Mouse (Mus musculus) heart, postnatal 36 days (tissue): ENCODE data around the gene Cdh8. TPM values are rescaled to one million over a fixed set of nuclear protein-coding genes. Genes with fewer than 3 reads are reported as not detected.

Source experiments
- DNase-seq, 2 experiments: peaks; one replicate each; pipeline ENCODE4 v3.0.0; 2021 to 2022
- intact Hi-C: fragments of 180-260 bp; cut with DNase I; formaldehyde crosslinking; loops from one replicate; pipeline ENCODE4 v1.15.1; 2025
- total RNA-seq, 2 experiments: library from RNA; stranded (reverse); gene quantifications; 2 replicates each; pipeline ENCODE4 v1.2.3; 2021

Gene Cdh8
- under 1 TPM; 0.24 to 0.50 TPM for total RNA-seq

DNA sequence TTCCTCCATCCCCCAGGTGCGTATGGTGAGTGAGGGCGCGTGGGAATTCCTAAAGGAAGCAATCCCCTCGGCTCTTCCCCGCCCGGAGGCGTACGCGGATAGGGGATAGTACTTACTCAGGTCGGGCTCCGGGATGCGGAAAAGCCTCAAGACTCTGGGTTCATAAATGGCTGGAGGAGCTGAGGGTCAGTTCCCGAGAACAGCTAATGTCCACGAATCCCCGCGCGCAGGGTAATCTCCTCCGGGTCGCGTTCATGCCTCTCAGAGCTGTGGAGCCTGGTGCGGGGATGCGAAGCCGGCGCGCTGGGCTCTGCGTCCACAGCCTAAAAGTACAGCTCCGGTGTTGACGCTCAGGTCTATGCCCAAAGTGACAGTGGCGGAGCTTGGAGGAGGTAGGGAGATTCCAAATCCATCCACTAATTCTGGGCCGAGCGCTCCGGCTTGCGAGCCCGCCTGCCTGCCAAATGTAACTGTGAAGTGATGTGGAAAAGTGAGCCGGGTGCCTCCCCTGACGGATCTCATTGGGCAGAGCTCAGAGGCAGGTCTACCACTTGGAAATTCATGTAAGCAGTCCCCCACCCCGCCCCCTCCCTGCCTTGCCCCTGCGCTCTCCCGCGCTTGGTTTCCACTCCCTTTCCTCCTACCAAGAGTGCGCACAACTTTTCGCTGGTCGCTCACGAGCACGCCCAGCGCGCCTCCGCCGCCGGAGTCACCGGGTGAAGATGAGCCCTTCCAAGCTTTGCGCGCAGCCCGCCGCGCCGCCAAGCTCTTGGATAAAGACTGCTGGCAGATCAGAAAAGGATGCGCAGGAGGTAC is at the start of gene Cdh8:
Gene Cdh8 (minus strand): TSS at position 506 of the 816 bp plus-strand sequence.
- peak; percentile 2 to 6 for DNase-seq
- intact Hi-C loops = no loop called here

- intact Hi-C loops = loop anchor here (10.0 kb wide), 1 partner anchor 118 kb away; no protein-coding TSS in a partner anchor
- peak; percentile 6 to 22 for DNase-seq
These were observed 30.2 kb upstream of the Cdh8 start for GRCm38 (mm10) chr8:99446506-99446905.

GRCm38 (mm10) chr8:99425901-99426300 is 9.6 kb upstream of the Cdh8 start:
- intact Hi-C loops = no loop called here
- DNase-seq = peak in 1 of 2 experiments; percentile 2

DNA sequence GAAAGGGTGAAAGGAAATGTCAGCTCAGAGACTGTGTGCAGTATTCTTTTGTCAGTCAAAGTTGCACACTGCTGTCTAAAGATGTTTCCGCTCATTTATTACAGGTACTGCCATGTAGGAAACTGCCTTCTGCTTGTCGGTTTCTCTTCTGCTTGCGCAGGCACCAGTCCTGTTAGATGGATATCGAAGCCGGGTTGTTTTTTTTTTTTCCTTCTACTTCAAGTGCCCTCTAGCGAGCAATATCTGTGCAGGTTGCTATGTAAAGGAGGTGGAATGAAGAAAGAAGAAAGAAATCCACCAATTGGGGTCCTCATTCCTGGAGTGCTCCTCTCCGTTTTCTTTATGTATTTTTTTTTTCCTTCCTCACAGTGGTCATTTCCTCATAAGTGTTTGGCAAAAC is 5.2 kb upstream of the Cdh8 start:
- intact Hi-C loops = no loop called here

DNA sequence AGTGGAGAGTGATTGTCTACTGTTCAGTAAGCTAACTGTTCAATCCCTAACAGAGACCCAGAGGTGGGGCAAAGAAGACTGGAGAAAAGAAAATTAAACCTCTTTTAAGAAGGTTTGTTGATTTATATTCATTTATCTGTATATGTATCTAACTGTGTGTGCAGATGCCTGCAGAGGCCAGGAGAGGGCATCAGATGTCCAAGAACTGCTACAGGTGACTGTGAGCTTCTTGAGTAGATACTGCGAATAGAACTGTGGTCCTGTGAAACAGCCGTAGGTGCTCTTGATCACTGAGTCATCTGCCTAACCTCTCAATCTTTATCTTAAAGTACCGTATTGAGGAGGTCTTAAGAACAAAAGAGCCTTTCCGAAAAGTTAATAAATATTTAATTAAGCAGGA is 3.5 kb upstream of the Cdh8 start:
- intact Hi-C loops = no loop called here

More for the DNA sequence above, 5.2 kb upstream of the Cdh8 start:
- no peak for DNase-seq

GRCm38 (mm10) chr8:99417456-99417855 is 1.2 kb upstream of the Cdh8 start:
- DNase-seq = no peak
- intact Hi-C loops = no loop called here

More for the DNA sequence above, 3.5 kb upstream of the Cdh8 start:
- no peak for DNase-seq

- peak in 1 of 2 experiments; percentile 1 for DNase-seq
- intact Hi-C loops = no loop called here
These were observed 950 bp downstream of the Cdh8 start for GRCm38 (mm10) chr8:99415076-99415965.

DNA sequence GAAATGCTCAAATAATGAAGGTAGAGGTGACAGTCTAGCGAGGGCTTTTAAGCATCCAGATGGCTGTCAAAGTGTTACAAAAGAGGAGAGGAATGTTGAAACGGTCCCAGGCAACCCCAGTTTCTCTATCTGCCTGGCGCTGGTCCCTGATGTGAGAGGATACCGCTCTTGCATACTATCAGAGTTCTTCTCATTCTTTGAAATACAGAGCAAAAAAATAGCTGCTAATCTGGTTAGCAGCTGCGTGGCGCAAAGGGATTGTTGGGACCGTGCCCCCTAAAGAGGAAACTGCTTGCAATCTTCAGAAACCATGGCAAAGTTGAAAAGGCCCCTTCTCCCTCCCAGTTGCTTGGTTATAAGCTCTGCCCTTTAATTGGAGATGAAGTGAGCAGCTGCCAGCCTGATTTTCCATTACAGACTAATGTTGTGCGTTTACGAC is 1.8 kb downstream of the Cdh8 start:
- no peak for DNase-seq
- intact Hi-C loops = no loop called here

DNA sequence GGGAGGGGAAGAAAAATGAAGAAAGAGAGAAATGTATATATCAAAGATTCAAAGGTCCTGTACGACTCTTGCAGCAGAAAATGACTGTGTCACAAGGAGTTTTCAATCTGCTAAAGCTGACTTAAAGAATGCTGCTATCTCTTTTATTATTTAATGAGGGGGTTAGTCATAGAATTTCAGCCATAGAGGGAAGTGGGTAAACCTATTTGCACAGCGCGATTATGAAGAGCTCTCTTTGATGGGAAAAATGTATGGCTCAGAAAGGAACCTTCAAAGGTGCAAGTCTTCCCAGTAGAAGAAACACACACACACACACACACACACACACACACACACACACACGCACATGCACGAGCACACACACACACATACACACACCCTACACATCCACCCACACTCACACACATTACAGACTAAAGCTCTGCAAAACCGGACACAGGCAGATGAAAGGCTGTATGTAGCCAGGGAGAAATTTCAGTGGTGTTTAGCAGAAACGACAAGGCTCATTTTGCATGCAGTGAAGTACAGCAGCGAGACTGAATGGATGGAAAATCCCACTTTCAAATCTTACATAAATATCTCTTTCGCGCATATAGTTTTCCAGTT is 2.3 kb downstream of the Cdh8 start:
- intact Hi-C loops = no loop called here
- no peak for DNase-seq

- no peak for DNase-seq
- intact Hi-C loops = no loop called here
These were observed 22.4 kb downstream of the Cdh8 start for GRCm38 (mm10) chr8:99393908-99394307.

- no peak for DNase-seq
- intact Hi-C loops = no loop called here
These were observed 46.2 kb downstream of the Cdh8 start for GRCm38 (mm10) chr8:99370104-99370503.

DNA sequence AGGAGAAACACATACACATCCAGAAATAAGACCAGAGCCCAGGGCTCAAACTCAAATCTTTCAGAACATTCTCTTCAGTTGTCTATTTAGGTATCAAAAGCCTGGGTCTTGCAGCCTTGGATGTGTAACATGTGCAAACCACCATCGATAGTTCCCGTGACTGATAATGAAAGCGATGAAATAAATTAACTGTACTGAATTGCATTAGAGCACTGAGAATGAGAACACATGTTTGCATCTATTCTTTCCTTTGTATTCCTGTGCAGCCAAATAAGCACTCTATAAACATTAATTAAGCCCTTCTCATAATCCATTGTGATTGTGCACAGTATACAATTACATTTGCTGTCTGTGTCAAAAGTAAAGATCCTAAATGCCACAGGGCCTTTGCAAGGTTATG is 47.1 kb downstream of the Cdh8 start:
- intact Hi-C loops = no loop called here
- no peak for DNase-seq

- intact Hi-C loops = no loop called here
These were observed 47.8 kb downstream of the Cdh8 start for GRCm38 (mm10) chr8:99368449-99368848.

DNA sequence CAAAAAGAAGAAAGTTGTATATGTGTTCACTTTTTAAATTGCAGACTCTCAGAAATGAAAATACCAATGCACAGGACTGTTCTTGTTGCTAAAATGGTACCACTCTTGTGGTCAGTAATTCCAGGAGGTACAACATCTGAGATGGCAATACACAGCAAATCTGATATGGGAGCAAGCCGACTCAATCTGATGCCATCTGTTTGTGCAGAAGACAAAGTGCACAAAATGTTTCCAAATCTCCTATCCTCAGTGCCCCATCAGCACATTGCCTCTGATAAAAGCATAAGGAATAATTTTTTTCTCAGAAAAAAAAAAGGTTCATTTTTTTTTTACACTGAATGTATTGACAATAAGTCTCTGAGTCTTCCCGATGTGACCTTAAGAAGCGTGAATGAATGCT is 62.3 kb downstream of the Cdh8 start:
- intact Hi-C loops = no loop called here

More at GRCm38 (mm10) chr8:99368449-99368848, 47.8 kb downstream of the Cdh8 start:
- DNase-seq = no peak

GRCm38 (mm10) chr8:99353221-99353620 is 63.0 kb downstream of the Cdh8 start:
- DNase-seq = no peak
- intact Hi-C loops = no loop called here

More for the DNA sequence above, 62.3 kb downstream of the Cdh8 start:
- no peak for DNase-seq

GRCm38 (mm10) chr8:99349456-99349855 is 66.8 kb downstream of the Cdh8 start:
- no peak for DNase-seq
- intact Hi-C loops = no loop called here

- intact Hi-C loops = no loop called here
- no peak for DNase-seq
These were observed 67.7 kb downstream of the Cdh8 start for GRCm38 (mm10) chr8:99348618-99349017.

- no peak for DNase-seq
- intact Hi-C loops = no loop called here
These were observed 77.0 kb downstream of the Cdh8 start for GRCm38 (mm10) chr8:99339310-99339709.

- intact Hi-C loops = no loop called here
These were observed 88.7 kb downstream of the Cdh8 start for GRCm38 (mm10) chr8:99327559-99327958.

DNA sequence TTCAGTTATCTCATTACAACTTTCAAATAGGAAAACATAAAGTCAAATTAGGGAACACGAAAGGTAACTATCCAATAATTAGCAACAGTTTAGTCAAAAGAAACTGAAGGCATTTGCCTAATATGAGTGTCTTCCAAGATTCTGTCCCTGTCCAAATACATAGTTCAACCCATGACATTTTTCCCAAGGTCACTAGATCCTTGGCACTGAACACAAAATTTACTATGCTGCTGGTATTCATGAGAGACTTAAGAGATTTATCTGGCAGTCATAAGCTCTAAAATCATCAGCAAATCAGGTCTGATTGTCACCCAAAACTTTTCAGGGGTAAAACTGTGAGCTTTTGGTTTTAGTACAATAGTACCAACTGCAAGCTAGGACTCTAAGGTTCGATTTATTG is 101.7 kb downstream of the Cdh8 start:
- intact Hi-C loops = no loop called here
- DNase-seq = no peak

More at GRCm38 (mm10) chr8:99327559-99327958, 88.7 kb downstream of the Cdh8 start:
- DNase-seq = no peak

DNA sequence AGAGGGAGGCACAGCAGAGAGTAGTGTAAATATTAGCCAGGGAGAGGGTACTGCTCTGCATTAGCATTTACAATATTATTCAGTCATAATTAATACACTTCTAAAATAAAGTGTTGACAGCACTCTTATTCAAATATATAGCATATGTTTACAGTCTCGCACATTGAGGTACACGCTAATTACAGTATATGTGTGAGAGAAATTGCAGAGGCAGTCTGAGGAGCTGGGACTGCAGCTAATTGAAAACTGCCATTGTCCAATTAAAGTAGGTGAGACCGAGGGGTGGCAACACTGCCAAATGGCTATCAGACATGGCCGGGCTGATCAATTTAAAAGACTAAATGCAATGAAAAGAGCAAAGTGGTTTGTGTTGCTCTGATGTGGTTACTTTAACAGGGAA is 112.1 kb downstream of the Cdh8 start:
- intact Hi-C loops = no loop called here
- DNase-seq = no peak
